Mouse (Mus musculus): ENCODE data around the gene Lin7c.

DNA sequence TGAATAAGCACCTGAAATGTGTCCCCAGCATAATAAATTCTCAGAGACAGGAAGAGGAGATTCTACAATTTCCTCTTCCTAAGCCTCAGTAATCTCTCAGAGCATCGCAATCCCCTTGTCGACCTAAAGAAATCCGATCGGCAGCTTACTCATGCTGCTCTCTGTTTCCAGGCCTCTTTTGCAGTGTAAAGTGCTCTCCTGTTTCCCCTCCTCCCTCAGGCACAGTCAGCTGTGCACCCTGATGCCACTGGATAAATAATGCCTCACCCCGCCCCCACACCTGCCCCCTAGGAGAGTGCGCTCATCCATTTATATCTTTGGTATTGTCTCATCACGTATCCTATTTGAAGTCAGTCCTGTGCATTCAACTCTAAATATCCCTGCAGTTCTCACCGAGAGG lies 41.9 kb upstream of the Lin7c start:
- TF ChIP-seq CTCF (IDR thresholded peaks at IDR 0.05; ENCODE audit: low read depth) (no peak), EP300 (IDR thresholded peaks at IDR 0.05; ENCODE audit: low read depth) (no peak)
